Mouse (Mus musculus) neural tube, embryonic 14.5 days (tissue): ENCODE data around the gene Zmiz2. TPM values are rescaled to one million over a fixed set of nuclear protein-coding genes. Genes with fewer than 3 reads are reported as not detected.
"Not testable (repeated sequence)": the region's sequence is repeated elsewhere in the genome, so short reads cannot be mapped to it uniquely, and the experiment has no call there.

Source experiments
- ATAC-seq: fragments of 200-750 bp; cut with Nextera tagmentation; 2 replicates; pipeline ENCODE4 v1.8.0; 2017; ENCODE audit warnings: low read depth, mild to moderate bottlenecking, moderate TSS enrichment, moderate library complexity
- H3K27ac ChIP-seq: fragments of 300-500 bp; sonication (generic); 2 replicates; pipeline ENCODE4 v1.5.1; 2014; ENCODE audit warnings: low read depth, mild to moderate bottlenecking, control low read depth, low read length, moderate library complexity, mixed read lengths
- H3K27me3 ChIP-seq: fragments of 300-500 bp; sonication (generic); 2 replicates; pipeline ENCODE4 v1.6.1; 2014; ENCODE audit warnings: low read length; ENCODE audit not compliant: control insufficient read depth, insufficient read depth
- H3K36me3 ChIP-seq: fragments of 300-500 bp; sonication (generic); 2 replicates; pipeline ENCODE4 v1.6.1; 2014; ENCODE audit warnings: low read length, mixed read lengths; ENCODE audit not compliant: control insufficient read depth, insufficient read depth
- H3K4me1 ChIP-seq: fragments of 300-500 bp; sonication (generic); 2 replicates; pipeline ENCODE4 v1.6.1; 2014; ENCODE audit warnings: low read length; ENCODE audit not compliant: control insufficient read depth, insufficient read depth
- H3K4me2 ChIP-seq: fragments of 300-500 bp; sonication (generic); 2 replicates; pipeline ENCODE4 v1.6.1; 2014; ENCODE audit warnings: mild to moderate bottlenecking, low read depth, low read length, control low read depth
- H3K4me3 ChIP-seq: fragments of 300-500 bp; sonication (generic); 2 replicates; pipeline ENCODE4 v1.5.1; 2014; ENCODE audit warnings: low read depth, low read length, control low read depth, mixed read lengths
- H3K9ac ChIP-seq: fragments of 300-500 bp; sonication (generic); replicated peaks from 2 replicates; pipeline ENCODE4 v1.6.1; 2014; ENCODE audit warnings: low read depth, mild to moderate bottlenecking, control low read depth, low read length, mixed read lengths
- H3K9me3 ChIP-seq: fragments of 300-500 bp; sonication (generic); 2 replicates; pipeline ENCODE4 v1.6.1; 2016; ENCODE audit warnings: low read length; ENCODE audit not compliant: control insufficient read depth
- WGBS: fragments of 180-500 bp; shearing (Covaris S2); extraction: QIAGEN DNeasy Blood & Tissue Kit; methylation state at CpG from one replicate; pipeline ENCODE4 v1.1.7; 2014; 5-methylcytosine and 5-hydroxymethylcytosine counted together
- microRNA-seq: library from miRNA; unstranded; fragments of <30 nt; microRNA quantifications from one replicate; pipeline ENCODE4, GENCODE M21; 2016
- polyA plus RNA-seq: library from polyadenylated mRNA; unstranded; fragments of >200 nt; fragmentation: Nextera tagmentation; extraction: Ambion mirVana; gene quantifications from 2 replicates; pipeline ENCODE4 v1.2.1, GENCODE M21; 2014

Gene Zmiz2
- polyA plus RNA-seq, 1 experiment from 2014 or later = 32.8 TPM

DNA sequence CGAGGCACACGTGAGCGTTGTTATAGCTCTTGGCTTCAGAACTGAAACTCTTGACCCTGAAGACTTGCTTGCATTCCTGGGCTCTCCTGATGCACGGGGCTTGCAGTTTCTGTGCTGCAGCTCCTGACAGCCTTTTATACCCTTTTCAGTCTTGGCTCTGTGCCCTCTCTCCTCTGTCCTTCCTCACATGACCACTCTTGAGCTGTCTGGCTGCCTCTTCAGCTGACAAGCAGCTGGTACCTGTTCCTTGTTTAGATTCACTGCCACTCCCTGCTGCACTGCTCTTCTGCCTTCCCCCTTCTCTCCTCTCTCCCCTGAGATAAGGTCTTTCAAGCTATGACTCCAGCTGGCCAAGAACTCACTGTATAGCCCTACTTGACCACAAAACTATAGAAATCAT is 58.6 kb downstream of the Zmiz2 start:
- H3K9ac ChIP-seq = no peak overlapping the region
- WGBS = 83% methylated on average over 4 of the region's 4 CpGs

DNA sequence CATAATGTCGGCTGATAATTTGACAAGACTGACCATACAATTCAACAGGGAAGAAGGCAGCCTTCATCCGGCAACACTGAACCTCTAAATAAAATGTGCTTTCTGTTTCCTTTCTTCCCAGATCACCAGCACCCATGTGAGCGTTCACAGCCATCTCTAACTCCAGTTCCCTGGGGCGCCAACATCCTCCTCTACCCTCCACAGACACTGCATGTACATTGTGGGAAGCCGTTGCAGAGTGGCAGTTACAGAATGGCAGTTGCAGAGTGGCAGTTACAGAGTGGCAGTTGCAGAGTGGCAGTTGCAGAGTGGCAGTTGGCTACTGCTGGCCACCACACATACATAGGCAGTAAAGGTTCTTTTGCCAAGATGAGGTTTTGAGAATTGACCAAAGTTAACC is 59.3 kb downstream of the Zmiz2 start:
- H3K27me3 ChIP-seq, H3K9me3 ChIP-seq, H3K4me1 ChIP-seq, H3K9ac ChIP-seq, H3K4me3 ChIP-seq, H3K27ac ChIP-seq, H3K4me2 ChIP-seq, H3K36me3 ChIP-seq, ATAC-seq: not testable (repeated sequence)
- 94% methylated on average over 5 of the region's 5 CpGs for WGBS

More for the DNA sequence above, 58.6 kb downstream of the Zmiz2 start:
- H3K9me3 ChIP-seq = no peaks in the 10 kb centered on the region
- H3K4me2 ChIP-seq = no peak overlapping the region
- ATAC-seq = no peak
- no peak overlapping the region for H3K27ac ChIP-seq
- H3K36me3 ChIP-seq = no peaks in the 10 kb centered on the region
- no peaks in the 10 kb centered on the region for H3K27me3 ChIP-seq
- no peak overlapping the region for H3K4me3 ChIP-seq
- H3K4me1 ChIP-seq = peaks cover 11% of the 10 kb centered on the region

Small RNAs within 50 kb of the gene (microRNA-seq; reads per million reads assigned to microRNA genes)
- gene Mir7651 = 1.1 reads per million

Other genes with a start within 250 kb of the Zmiz2 start
- gene A730071L15Rik, start 189.0 kb upstream of the Zmiz2 start, polyA plus RNA-seq = 0.64 and 0.83 TPM in 2 replicates
- 58.0 and 65.5 TPM in 2 replicates for gene Nudcd3, start 188.7 kb upstream of the Zmiz2 start, polyA plus RNA-seq
- gene Npc1l1, start 158.9 kb upstream of the Zmiz2 start, polyA plus RNA-seq = 0.05 and 0.26 TPM in 2 replicates
- 75.2 and 78.3 TPM in 2 replicates for gene Ddx56, start 121.3 kb upstream of the Zmiz2 start, polyA plus RNA-seq
- gene Tmed4, start 114.2 kb upstream of the Zmiz2 start, polyA plus RNA-seq = 130 and 133 TPM in 2 replicates
- 115 and 131 TPM in 2 replicates for gene Ogdh, start 97.4 kb upstream of the Zmiz2 start, polyA plus RNA-seq
- gene Ppia, start 26.4 kb downstream of the Zmiz2 start, polyA plus RNA-seq = 4,020 and 4,257 TPM in 2 replicates
- gene H2afv, start 55.4 kb downstream of the Zmiz2 start, polyA plus RNA-seq = 188 and 234 TPM in 2 replicates
- 11.4 and 11.6 TPM in 2 replicates for gene Purb, start 86.8 kb downstream of the Zmiz2 start, polyA plus RNA-seq
- 0.16 and 0.59 TPM in 2 replicates for gene Myo1g, start 131.9 kb downstream of the Zmiz2 start, polyA plus RNA-seq
- gene Ccm2, start 157.8 kb downstream of the Zmiz2 start, polyA plus RNA-seq = 87.6 and 88.0 TPM in 2 replicates
- gene Nacad, start 217.0 kb downstream of the Zmiz2 start, polyA plus RNA-seq = 77.6 and 96.8 TPM in 2 replicates
- 30.6 and 33.4 TPM in 2 replicates for gene Tbrg4, start 237.0 kb downstream of the Zmiz2 start, polyA plus RNA-seq
- gene Wap, start 249.6 kb downstream of the Zmiz2 start, polyA plus RNA-seq = not detected in 2 replicates